Mouse (Mus musculus): Measurements from ENCODE around the gene 4921504E06Rik. TPM values are rescaled to one million over a fixed set of nuclear protein-coding genes. Genes with fewer than 3 reads are reported as not detected.

The 4921504E06Rik gene
- polyA plus RNA-seq (2017; shearing (Covaris generic)): not detected

DNA sequence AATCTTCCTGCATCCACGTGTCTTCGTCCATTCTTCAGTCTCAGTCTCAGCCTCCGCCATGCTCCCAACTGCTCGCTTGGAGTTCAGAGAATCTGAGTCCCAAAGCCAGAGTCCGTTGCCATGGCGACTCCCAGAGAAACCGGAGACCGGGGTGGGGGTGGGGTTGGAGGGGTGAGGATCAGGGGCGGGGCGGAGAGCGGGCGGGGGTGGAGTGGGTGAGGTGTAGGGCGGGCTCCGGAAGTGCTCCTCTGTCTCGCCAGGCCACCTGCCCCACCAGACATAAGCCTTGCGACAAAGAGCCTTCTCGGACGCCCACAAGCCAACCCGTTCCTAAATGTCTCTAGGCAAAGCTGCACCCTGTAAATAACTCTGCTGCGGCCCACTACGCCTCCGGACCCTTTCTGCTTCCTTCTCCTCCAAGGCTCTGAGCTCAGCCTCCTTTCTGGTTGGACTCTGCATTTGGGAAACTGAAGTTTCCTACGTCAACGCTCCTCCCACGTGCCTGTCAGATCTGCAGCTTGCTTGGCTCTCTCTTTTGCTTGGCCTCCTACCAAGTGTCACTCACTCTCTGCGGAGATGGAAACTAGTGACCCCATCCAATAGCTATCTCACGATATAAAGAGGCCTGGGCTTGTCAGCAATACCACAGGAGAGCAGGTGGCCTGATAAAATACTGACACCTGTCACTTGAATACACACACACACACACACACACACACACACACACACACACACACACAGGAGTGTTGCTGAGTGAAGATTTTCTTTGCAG lies at the start of gene 4921504E06Rik:
TSS of gene 4921504E06Rik (minus strand) at position 94 of the 772 bp plus-strand sequence.

DNA sequence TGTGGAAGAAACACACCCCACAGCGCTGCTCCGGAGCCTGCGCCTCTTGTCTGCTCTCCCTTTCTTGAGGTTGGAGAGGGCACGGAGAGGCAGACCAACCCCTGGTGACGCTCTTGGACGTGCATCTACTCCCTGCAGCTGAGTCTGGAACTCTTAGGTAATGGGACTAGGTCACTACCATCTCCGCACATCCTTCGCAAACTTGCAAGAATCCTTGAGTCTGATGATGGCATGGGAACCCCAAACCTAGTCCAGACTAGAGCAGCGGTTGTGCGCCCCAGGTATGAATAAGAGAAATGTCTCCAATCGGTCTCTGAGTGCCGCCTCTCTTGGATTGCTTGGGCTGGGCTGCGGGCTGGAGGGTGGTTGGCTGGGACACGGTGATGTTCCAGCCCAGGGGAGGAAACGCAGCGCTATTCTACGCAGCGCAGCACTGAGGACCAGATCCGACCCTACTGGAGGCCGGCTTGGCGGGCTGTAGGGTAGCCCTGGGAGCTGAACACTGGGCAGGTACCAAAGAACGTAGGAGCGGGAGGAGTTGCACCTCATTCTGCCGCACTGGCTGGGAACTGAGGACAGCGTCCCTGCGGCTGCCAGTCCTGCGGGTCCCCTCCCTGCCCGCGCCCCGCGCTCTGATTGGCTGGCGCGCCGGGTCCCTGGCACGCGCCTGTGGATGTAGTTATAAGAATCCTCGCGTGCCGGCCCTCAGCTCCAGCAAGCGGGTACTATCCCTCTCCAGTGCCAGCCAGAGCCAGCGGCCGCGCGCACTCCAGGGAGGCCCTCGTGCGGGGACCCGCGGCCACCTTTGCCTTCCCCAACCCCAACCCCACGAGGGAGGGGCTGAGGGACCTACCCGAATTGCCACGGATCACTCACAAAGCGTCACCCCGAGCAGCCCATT lies 108.5 kb downstream of the 4921504E06Rik start, which contains the start of gene Ptf1a:
TSS of gene Ptf1a (plus strand) at position 733 of the 901 bp plus-strand sequence.

Other genes starting within 250 kb of the 4921504E06Rik start
- gene Msrb2, start 182.5 kb downstream of the 4921504E06Rik start, polyA plus RNA-seq (2017; shearing (Covaris generic)): 10.6 TPM
- gene Ptf1a, start 108.3 kb downstream of the 4921504E06Rik start, polyA plus RNA-seq (2017; shearing (Covaris generic)): not detected
- 32.0 TPM for gene Otud1, start 103.8 kb upstream of the 4921504E06Rik start, polyA plus RNA-seq (2017; shearing (Covaris generic))

Measured in effector memory CD4-positive, alpha-beta T cell, adult 5 months (primary cell).